Mouse (Mus musculus) cerebellum, adult 9-11 months (tissue): ENCODE data around the gene Ppp1r9a.

Source experiments
- DNase-seq: peaks from one replicate; pipeline ENCODE4 v3.0.0; 2022

Gene Ppp1r9a

GRCm38 (mm10) chr6:5113734-5114133, 211.0 kb downstream of the Ppp1r9a start:
- DNase-seq = no peak

- DNase-seq = no peak
These were observed 212.1 kb downstream of the Ppp1r9a start for GRCm38 (mm10) chr6:5114857-5115256.

- no peak for DNase-seq
These were observed 216.6 kb downstream of the Ppp1r9a start for GRCm38 (mm10) chr6:5119181-5119910.

- no peak for DNase-seq
These were observed 217.5 kb downstream of the Ppp1r9a start for GRCm38 (mm10) chr6:5120229-5120628.

GRCm38 (mm10) chr6:5129364-5130093, 226.8 kb downstream of the Ppp1r9a start:
- DNase-seq = no peak

GRCm38 (mm10) chr6:5134986-5135385, 232.3 kb downstream of the Ppp1r9a start:
- DNase-seq = no peak

- DNase-seq = no peak
These were observed 233.3 kb downstream of the Ppp1r9a start for GRCm38 (mm10) chr6:5136046-5136445.

GRCm38 (mm10) chr6:5138875-5139631, 236.3 kb downstream of the Ppp1r9a start:
- no peak for DNase-seq

- DNase-seq = no peak
These were observed 236.9 kb downstream of the Ppp1r9a start for GRCm38 (mm10) chr6:5139666-5140065.

GRCm38 (mm10) chr6:5147488-5148142, 244.9 kb downstream of the Ppp1r9a start:
- DNase-seq = no peak

- DNase-seq = no peak
These were observed 247.2 kb downstream of the Ppp1r9a start for GRCm38 (mm10) chr6:5149941-5150340.

- no peak for DNase-seq
These were observed 248.5 kb downstream of the Ppp1r9a start for GRCm38 (mm10) chr6:5151171-5151570.

- DNase-seq = no peak
These were observed 249.5 kb downstream of the Ppp1r9a start for GRCm38 (mm10) chr6:5152185-5152584.

GRCm38 (mm10) chr6:5154786-5155185, 252.1 kb downstream of the Ppp1r9a start:
- DNase-seq = no peak

GRCm38 (mm10) chr6:5155313-5155927, 252.7 kb downstream of the Ppp1r9a start:
- no peak for DNase-seq

- no peak for DNase-seq
These were observed 254.1 kb downstream of the Ppp1r9a start for GRCm38 (mm10) chr6:5156541-5157425.

- DNase-seq = no peak
These were observed 256.7 kb downstream of the Ppp1r9a start for GRCm38 (mm10) chr6:5159385-5159791.

- DNase-seq = no peak
These were observed 259.3 kb downstream of the Ppp1r9a start for GRCm38 (mm10) chr6:5162052-5162451.

- no peak for DNase-seq
These were observed 260.9 kb downstream of the Ppp1r9a start for GRCm38 (mm10) chr6:5163507-5164144.

- DNase-seq = no peak
These were observed 262.1 kb downstream of the Ppp1r9a start for GRCm38 (mm10) chr6:5164855-5165254.
